Mouse (Mus musculus): ENCODE measurements around the gene Zmiz2.
"Not testable (repeated sequence)": the region's sequence is repeated elsewhere in the genome, so short reads cannot be mapped to it uniquely, and the experiment has no call there.

Gene Zmiz2

DNA sequence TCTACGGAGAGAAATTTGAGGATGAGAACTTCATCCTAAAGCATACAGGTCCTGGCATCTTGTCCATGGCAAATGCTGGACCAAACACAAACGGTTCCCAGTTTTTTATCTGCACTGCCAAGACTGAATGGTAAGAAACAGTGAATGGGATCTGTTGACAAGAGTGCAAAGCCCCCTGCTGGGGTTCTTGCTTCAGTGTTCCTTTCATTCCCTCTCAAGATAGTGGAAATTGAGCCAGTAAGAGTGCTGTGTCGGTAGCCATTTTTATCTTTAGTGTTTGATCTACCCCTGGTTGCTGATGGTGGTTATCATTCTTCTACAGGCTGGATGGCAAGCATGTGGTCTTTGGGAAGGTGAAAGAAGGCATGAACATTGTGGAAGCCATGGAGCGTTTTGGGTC is 30.3 kb downstream of the Zmiz2 start:
- not testable (repeated sequence) for DNase-seq (ENCODE audit: low spot score in 2 of 2)

DNA sequence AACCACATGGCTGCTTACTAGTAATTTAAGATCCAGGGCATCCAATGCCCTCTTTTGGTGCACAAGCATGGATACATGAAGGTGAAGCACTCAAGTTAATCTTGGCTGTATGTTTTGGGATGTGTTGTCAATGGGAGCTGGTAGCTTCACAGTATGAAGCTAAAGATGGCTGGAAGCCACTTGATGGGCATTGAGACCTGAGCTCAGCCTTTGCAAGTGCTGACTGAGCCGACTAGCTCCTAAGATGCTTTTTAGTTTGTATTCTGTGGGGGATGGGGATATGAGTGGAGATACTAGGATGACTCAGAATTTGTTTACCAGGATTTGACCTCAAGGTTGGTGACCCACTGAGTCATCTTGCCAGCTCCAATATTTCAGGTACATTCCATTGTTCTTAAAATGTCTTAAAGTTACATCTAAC is 31.4 kb downstream of the Zmiz2 start:
- no peak for DNase-seq (ENCODE audit: low spot score in 2 of 2)

DNA sequence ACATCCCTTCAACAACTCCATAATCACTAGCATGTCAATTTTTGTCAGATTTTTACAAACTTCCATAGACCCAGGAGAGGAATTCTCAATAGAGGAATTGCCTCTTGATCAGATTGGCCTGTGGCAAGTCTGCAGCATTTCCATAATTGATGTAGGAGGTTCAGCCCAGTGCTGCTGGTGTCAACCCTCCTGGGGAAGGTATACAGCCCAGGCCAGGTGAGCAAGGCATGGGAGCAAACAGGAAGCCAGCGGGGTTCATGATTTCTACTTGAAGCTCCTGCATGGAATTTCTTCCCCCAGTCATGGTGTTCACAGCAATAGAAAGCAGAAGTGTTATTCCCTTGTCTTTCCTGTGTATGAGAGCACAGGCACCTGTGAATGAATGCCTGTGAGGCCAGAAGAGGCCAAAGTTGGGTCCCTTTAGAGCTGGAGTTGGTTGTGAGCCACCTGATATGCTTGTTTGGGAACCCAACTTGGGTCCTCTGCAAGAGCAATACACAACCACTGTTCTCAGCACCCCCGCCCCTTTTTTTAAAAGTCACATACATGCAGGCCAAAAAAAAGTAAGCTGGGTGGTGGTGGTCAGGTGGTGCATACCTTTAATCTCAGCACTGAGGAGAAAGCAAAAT is 32.0 kb downstream of the Zmiz2 start:
- DNase-seq (ENCODE audit: low spot score in 2 of 2) = no peak

DNA sequence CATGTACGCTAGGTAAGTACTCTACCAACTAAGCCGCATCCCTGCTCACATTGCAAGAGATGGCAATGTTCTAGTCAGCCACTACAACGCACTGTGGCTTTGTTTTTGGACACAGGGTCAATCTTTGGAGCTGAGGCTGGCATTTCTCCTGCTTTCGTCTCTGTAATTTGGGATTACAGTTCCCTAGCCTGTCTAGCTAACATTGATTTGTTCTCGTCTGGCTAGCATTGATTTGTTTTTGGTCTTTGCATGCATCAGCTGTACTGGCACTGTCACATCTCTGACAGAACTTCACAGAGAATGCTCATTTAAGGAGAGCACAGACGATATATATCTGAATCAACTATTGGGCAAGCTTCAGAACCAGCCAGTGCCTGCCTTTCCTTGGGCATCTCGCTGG is 41.3 kb downstream of the Zmiz2 start:
- DNase-seq (ENCODE audit: low spot score in 2 of 2) = no peak

GRCm38 (mm10) chr11:6436442-6436841 is 47.6 kb downstream of the Zmiz2 start:
- peak in 1 of 2 experiments; percentile 31 for DNase-seq (ENCODE audit: low spot score in 2 of 2)

GRCm38 (mm10) chr11:6437667-6438066 is 48.8 kb downstream of the Zmiz2 start:
- no peak for DNase-seq (ENCODE audit: low spot score in 2 of 2)

- DNase-seq (ENCODE audit: low spot score in 2 of 2) = no peak
These were observed 51.3 kb downstream of the Zmiz2 start for GRCm38 (mm10) chr11:6440171-6440570.

GRCm38 (mm10) chr11:6442566-6442965 is 53.7 kb downstream of the Zmiz2 start:
- DNase-seq (ENCODE audit: low spot score in 2 of 2) = no peak

GRCm38 (mm10) chr11:6443102-6443501 is 54.2 kb downstream of the Zmiz2 start:
- DNase-seq (ENCODE audit: low spot score in 2 of 2) = no peak

DNA sequence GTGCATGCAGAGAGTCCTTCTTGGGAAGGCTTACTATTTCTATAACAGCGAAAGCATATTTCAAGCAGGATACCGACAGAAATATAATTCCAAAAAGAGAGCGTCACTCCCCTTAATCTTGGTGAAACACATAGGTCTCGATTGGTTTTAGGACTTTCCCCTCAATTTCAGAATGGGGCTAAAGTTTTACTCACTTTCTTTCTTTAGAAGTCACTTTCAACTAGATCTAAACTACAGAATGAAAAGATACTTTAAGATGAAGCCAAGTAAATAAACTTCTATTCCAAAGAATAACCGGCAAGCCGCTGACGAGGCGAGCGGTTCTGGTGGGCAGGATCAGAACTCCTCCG is 54.8 kb downstream of the Zmiz2 start:
- DNase-seq (ENCODE audit: low spot score in 2 of 2) = no peak

GRCm38 (mm10) chr11:6444077-6444853 is 55.4 kb downstream of the Zmiz2 start, which contains the start of gene H2afv:
TSS of gene H2afv (minus strand) at chr11:6444443.
- DNase-seq (ENCODE audit: low spot score in 2 of 2) = peak; percentile 98 to 99

DNA sequence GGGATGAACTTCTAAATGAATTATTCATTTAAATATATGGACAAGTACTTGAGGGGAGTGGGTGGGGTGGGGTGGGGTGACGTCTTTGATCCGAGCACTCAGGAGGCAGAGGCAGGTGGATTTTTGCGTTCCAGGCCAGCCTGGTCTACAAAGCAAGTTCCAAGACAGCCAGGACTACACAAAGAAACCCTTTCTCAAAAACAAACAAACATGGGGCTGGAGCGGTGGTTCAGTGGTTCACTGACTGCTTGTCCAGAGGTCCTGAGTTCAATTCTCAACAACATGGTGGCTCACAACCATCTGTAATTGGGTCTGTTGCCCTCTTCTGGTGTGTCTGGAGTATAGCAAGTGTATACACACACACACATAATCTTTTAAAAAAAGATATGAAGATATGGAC is 56.6 kb downstream of the Zmiz2 start:
- no peak for DNase-seq (ENCODE audit: low spot score in 2 of 2)

GRCm38 (mm10) chr11:6445951-6446350 is 57.1 kb downstream of the Zmiz2 start:
- no peak for DNase-seq (ENCODE audit: low spot score in 2 of 2)

DNA sequence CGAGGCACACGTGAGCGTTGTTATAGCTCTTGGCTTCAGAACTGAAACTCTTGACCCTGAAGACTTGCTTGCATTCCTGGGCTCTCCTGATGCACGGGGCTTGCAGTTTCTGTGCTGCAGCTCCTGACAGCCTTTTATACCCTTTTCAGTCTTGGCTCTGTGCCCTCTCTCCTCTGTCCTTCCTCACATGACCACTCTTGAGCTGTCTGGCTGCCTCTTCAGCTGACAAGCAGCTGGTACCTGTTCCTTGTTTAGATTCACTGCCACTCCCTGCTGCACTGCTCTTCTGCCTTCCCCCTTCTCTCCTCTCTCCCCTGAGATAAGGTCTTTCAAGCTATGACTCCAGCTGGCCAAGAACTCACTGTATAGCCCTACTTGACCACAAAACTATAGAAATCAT is 58.6 kb downstream of the Zmiz2 start:
- DNase-seq (ENCODE audit: low spot score in 2 of 2) = no peak

GRCm38 (mm10) chr11:6448155-6448554 is 59.3 kb downstream of the Zmiz2 start:
- DNase-seq (ENCODE audit: low spot score in 2 of 2) = not testable (repeated sequence)
